Mouse (Mus musculus) cerebellum, postnatal 36 days (tissue): ENCODE measurements around the gene Lyg1.
"Not testable (repeated sequence)": the region's sequence is repeated elsewhere in the genome, so short reads cannot be mapped to it uniquely, and the experiment has no call there.

Experiments
- DNase-seq, 2 experiments: peaks; one replicate each; pipeline ENCODE4 v3.0.0; 2021 to 2022; ENCODE audit warnings: mixed read lengths in 2 of 2

Gene Lyg1

DNA sequence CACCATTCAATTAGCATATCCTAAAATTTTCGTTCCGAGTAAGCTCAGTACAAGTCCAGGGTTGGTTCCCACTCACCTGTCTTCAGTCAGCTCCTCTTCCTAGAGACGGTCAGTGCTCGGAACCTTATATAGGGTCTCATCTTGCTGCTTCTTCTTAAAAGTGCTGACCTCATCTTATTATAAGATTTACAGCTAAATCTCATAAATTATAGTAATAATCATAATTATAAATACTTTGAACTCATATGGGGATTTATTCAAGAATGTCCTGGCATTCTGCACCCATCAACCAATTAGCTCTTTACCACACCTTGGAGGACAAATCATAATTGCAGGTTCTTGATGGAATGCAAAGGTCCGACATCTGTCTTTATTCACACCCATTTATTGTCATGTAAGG is at the start of gene Lyg1:
TSS of gene Lyg1 (minus strand) at position 101 of the 400 bp plus-strand sequence.
- DNase-seq, result no peak

DNA sequence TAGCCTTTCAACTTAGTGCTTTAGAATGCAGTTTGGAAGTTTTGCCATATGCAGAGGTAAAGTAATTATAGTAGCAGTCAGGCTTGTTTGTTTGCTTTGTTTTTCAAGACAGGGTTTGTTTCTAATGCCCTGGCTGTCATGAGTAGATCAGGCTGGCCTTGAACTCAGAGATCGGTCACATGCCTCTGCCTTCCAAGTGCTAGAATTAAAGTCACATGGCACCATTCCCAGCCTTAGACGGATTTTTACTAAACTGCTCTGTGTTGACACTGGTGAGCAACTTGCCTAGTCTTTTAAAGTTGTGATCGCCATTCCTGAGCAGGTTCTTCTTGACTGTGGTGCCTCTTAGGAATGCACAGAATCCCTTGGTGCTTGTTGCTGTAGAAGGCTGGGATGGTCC is 49.2 kb upstream of the Lyg1 start:
- no peak for DNase-seq

DNA sequence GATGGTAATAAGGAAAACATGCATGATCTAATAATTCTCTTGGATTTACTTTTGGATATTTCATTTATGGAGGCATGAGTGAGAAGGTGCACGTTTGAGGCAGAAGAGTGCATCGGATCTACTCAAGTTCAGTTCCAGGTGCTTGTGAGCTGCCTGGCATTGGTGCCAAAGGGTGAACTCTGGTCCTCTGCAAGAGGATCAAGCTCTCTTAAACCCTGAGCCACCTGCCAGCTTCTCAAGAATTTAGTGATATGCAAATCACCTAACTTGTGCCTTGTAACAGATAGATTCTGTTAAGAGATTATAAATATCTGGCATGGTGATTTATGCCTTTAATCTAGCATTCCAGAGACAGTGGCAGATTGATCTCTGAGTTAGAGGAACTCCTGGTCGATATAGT is 45.5 kb upstream of the Lyg1 start:
- DNase-seq, result no peak

DNA sequence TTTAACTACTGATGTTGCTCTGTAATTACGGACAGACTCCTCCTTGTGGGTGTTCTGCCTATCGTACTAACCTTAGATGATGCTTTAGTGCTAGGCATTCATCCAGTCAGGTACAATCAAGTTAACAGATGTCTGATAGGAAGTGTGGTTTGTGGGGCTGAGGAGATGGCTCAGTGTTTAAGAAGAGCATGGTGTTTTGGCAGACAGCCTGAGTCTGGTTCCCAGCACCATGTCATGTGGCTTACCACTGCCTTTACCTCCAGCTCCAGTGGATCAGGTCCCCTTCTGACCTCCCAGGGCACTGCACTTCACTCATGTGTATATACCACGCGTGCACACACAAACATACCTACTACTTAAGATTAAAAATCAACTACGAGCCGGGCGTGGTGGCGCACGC is 44.4 kb upstream of the Lyg1 start:
- no peak for DNase-seq

DNA sequence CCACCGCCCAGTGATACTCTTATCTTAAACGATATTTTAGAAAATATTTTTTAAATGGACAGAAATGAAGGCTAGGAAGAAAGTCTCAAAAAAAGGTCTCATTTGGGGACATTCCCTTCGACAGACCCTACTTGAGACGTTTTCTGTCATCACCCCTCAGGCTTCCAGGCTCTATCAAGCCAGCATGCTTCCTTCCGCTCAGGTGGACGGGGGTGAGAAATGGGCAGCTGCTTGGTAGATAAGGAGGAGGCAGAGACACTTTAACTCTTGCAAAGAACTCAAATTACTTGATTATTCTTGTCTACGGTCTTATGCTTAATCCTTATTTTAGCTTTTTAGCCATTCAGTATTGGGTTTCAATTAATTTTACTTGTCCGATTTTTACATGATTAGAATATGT is 43.3 kb upstream of the Lyg1 start:
- no peak for DNase-seq

DNA sequence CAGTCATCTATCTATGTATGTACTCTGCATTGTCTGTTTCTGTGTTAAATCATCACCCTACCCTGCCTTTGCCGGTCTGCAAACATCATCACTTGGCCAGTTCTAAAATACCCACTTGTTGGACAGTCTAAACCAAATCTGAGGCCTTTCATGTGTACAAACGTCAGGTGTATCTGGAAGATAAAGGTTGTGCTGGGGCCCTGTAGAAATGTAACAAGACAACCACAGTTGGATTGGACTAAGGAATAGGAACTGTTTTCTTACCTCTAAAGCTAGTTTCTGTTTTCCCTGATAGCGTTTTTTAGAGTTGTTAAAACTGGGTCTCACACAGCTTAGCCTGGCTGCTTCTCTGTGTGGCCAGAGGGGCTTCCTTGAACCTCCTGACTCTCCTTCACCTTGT is 42.0 kb upstream of the Lyg1 start:
- DNase-seq, result no peak

DNA sequence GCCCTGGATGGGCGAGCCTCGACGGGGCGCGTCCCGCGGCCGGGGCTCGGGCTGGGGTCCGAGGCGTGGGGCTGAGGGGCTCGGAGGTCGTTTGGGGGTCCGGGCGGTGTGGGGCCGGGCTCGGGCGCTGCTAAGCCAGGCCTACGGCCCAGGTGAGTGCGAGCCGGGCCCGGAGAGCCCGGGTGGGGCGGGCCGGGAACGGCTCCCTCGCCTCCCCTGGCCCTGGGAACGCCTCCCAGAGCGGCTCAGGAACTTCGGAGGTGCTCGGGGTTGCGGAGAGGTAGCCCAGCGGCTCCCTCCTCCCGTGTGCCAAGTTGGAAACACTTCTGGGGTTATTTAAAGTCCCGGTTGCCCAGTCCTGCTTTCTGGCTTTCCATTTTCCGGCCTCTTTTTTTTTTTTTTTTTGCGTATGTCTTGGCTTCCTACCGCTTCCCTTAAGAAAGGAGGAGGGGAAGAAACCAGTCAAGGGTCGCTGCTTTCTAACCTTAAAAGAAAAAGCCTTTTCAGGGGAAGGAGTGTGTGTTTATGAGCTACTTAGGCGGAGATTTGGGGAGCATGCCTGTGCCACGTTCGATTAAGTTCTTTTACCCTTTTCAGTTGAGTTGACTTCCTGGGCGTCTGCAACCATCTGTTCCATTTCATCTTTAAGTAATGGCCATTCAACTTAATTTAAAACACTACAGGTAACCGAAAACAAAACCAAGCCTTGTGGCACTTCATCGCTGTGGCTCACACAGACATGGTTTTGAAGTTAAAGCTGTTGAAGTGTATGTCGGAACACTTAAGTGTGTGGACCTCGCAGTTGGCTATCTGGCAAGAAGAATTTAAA is 41.0 kb upstream of the Lyg1 start:
- no peak for DNase-seq

DNA sequence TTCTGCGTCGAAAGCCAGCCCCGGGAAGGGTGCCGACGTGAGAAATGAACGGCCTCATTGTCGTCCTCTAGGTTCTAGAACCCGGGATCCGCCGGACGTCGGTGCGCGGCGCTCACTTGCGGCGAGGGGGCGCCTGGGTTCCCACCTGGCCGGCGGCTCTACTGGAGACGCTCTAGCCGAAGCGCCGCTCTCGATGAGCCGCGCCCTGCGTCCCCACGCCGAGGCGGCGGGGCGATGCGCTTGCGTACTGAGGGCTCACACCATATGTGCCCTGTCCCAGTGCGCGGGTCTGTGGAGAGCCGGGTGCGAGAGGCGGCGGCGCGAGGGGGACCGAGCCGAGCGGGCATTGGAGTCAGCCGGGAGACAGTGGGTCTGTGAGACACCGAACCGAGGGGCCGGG is 40.3 kb upstream of the Lyg1 start, which contains the start of the genes Txndc9 and Eif5b:
TSS of gene Txndc9 (minus strand) at position 27 of the 400 bp plus-strand sequence.
TSS of gene Eif5b (plus strand) at position 144 of the 400 bp plus-strand sequence.
- peak; percentile 94 to 97 for DNase-seq

DNA sequence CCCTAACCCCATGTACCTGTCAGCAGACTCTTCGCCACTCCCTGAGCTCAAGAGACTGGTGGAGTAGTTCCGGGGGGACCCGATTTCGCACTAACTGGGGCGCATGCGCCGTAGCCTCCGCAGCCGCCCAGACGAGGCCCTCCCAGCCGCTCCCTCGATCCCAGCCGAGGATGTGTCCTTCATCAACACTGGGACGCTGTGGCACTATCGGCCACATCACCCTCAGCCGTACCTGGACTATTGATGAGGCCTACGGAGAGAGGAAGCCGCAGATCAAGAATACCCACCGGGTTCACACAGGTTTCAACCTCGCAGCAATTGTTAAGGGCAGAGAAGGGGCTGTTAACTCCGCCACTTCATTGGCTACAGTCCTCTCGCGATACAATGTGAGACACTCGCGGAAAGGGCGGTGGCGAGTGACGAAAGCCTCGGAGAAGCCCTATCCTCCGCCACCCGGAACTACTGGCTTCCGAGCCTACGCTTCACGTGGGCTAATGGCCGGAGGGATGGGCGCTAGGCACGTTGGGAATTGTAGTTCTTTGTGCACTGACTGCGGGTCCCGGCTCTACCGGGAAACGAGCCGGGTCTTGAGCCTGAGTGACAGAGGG is 39.4 kb upstream of the Lyg1 start:
- peak; percentile 96 for DNase-seq

DNA sequence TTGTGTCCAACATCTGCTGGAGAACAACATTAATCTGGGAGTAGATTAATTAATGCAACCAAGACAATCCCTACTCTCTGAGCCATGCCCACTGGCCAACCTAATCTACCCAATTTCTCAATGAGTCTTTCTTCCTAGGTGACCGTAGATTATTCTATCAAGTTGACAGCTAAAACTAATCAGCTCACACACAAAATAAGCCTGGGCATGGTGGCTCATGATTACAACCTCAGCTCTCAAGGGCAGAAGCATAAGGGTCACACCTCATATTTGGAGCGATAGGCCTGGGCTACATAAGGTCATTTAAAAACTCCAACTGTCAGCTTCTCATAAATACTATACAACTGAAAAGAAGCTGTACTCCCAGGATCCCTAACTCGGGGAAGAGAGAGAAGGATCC is 38.7 kb upstream of the Lyg1 start:
- no peak for DNase-seq

DNA sequence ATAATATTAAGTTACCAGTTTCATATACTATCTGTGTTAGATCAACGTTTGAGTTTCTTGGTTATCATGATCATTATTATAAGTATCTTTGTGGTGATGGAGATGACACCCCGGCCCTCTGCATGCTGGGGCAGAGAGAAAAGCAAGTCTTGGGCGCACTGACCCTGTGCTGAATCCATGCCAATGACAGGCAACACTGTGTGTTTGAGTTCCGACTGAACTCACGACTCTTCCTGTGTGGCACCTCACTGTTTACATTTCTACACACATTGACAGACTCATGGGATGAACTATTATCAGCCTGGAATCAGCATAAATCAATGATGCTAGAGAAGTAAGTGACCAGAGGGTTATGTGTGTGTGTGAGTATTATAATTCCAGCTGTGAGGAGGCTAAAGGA is 30.3 kb upstream of the Lyg1 start:
- no peak for DNase-seq

DNA sequence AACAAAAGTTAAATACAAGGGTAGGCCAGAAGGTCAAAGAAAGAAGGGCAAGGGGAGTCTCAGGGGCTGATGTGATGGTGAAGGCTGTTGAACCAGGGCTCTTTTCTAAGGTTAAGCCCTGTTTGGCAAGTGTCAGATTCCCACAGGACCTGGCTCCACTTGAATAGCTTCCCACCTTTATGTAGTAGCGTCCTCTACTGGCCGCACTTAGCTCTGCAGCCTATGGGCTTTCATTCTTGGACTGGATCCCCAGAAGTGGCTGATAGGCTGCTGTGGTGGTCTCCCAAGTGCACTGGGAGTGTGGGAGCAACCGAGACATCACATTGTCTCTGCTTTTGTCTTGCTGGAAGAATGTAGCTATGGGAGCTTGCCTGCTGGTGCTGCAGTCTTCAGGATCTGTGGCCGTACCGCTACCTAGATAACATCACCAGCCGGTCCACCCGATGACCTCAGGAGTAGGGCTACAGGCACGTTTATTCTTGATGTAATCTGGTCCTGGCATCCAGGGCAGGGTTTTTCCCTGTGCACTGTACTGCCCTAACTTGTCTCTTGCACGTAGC is 28.3 kb upstream of the Lyg1 start:
- peak; percentile 30 to 35 for DNase-seq

DNA sequence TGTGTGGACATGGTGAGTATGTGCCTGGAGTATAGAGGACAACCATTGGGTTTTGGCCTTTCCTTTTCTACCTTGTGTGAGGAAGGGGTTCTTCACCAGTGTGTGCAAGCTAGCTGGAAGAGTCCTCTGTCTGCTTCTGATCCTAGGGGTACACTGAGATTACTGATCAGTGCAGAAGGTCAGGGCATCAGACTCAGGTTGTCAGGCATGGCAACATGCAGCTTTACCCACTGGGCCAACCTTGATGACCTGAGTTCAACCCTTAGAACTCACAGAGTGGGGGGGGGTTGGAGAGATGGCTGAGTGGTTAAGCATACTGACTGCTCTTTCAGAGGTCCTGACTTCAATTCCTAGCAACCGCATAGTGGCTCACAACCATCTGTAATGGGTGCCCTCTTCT is 26.8 kb upstream of the Lyg1 start:
- DNase-seq, result no peak

DNA sequence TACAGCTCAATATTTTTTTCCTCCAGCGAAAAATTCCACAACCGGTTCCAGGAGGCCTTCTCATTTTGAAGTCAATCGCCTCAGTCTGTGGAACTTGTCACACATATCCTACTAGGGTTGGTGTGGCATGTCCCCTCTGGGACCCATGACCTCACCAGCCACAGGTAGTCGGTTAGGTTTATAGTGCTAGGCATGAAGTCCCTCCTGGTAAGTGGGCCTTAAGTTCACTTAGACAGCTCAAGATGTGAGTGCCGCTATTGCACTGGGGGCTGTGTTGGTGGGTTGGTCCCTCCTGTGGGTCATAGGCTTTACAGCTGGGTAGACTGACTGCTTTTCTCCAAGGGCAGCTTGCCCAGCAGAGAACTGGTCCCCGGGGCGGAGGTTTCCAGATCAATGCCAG is 19.7 kb upstream of the Lyg1 start:
- no peak for DNase-seq

DNA sequence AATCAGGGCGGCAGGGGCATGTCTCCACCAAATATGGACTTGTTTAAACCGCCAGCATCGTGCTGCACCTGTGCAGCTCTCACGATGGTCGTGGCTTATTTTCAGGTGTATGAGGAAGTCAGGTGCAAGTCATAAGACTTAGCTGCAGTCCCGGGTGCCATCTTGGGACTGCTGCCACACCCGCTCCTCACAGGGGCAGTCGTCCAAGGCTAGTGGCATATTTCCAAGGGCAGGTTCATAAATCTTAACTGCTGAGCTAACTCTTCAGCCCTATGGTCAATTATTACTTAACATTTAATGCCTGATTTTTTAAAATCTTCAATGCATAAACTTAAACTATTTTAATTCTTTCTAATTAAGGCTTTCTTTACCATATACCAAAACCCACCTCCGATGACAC is 19.1 kb upstream of the Lyg1 start:
- DNase-seq, result not testable (repeated sequence)

DNA sequence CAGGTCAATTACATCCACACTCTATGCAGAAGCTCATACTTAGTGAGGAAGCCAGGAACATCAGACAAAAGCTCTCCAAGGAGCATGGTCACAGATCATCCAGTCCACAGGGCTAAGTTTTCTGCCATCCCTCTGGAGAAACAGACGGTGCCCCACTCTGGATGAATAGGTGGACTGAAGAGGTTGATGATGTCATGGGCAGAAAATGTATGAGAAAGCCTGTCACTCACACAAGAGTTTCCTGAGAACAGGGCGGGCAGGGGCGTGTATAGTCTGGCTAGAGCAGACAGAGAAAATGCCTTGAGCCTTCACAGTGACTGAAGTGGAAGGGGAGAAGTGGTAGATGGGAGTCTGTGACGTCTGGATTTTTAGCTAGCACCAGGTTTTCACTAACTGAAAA is 14.0 kb upstream of the Lyg1 start:
- no peak for DNase-seq

DNA sequence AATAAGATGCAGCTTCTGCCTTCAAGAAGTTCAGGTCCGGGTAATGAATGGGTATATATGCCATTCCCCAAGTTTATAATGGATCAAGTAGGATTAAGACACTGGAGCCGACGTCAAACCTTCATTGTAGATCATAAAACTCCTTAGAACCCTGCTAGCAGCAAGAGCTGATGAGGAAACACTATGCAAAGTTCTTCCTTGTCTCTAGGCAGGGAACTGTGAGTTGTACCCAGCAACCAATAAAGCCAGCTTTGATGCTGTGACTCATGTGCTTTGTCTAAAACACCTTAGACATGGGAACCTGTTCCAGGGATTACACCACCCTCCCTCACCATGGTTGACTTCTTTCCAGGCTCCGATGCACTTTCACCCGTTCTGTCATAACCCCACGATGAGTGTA is 11.2 kb upstream of the Lyg1 start:
- DNase-seq, result no peak

DNA sequence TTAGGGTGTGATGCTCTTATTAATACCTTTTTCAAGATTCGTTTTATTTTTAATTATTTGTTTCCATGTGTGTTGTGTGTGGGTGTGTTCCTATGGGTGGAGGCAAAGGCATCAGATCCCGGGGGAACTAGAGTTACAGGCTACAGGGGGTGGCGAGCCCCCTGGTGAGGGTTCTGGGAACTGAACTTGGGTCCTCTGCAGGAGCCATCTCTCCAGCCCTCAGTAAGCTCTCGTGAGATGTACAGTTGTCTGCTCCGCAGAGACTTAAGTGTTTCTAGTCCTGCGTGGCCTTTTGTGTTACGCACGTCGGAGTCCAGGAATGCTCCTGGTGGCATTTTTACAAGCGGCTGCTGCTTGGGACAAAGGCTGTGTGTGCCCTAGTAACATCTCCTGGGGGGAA is 8.0 kb upstream of the Lyg1 start:
- DNase-seq, result no peak

DNA sequence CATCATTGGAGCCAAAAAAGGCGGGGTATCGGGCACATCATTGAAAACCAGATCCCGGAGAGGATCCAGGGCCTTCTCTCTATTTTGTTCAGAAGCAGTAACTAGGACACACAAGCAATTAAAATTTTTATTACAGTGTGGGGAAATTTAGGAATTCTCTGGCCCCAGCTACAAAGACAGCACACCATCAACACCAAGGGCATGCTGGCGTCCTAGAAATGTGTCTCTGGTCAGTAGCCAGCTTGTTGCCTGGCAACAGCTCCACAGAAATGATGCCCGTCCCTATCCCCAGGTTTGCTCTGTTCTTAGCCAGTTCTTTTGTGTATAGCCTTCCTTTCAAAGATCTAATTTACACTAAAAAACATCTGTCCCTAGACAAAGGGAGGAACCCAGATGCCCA is 1.9 kb upstream of the Lyg1 start:
- DNase-seq, result peak; percentile 21 to 23

DNA sequence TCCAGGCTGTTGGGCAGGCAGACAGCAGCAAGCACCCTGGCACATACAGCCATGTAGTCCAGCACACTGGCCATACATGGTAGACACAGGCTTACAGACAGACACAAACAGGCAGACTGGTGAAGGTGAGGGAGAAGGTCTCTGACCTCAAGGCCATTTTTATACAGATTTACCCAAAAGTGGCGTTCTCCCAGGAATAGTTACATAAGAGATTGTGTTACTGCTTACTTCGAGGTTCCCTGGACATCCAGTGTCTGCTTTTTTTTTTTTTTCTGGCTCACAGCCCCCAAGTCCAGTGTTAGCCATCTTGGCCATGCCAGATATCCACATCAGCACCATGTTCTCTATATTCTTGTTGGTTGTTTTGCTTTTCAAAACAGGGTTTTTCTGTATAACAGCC is 957 bp upstream of the Lyg1 start:
- DNase-seq, result no peak

DNA sequence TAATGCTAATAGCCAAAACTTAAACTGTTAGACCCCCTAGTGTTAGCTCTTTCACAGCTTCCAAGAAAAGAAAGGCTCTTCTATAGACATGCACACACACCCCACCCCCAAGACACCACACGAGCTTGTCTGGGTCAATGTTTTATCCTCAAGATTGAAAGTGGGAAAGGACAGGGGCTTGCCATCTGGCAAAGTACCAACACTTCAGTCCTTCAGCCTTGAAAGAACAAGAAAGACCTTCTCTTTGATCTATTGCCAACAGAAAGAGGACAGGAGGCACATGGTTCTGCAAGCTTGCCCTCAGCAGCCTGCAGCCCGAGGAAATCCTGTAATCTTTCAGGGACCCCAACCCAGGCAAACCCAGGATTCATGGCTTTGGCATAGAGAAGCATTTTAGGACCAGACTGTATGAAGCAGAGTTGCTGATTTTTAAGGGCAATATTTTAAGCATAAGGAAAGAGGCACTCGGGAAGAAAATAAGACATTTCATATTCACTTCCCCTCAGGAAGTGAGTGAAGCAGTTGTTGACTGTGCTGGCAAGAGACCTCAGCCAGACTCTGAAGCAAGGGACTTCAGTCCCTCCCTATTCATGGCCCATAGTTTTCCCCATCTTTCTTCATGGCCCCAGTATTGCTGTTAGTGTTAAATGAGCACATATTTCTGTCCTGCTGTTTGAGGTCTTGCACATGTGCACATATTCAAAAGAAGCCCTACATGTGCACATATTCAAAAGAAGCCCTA is 698 bp downstream of the Lyg1 start:
- no peak for DNase-seq

DNA sequence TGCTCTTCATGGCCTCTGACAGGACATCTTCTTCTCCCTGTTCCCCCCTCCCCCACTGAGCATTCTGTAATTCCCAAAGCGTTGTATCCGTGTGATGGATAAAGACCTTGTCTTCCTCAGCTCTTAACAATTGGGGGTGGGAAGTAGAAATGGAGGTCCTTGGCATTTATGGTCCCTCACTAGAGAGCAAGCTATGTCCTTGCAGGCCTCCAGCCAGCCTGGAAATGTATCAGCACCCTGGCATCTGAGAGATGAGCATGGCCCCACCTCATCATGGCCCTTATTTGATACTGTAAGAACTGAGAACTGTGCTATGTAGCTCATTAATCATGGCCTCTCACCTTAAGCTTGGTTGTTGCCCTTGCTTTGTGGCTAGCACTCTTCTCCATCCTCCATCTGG is 2.3 kb downstream of the Lyg1 start:
- DNase-seq, result no peak

DNA sequence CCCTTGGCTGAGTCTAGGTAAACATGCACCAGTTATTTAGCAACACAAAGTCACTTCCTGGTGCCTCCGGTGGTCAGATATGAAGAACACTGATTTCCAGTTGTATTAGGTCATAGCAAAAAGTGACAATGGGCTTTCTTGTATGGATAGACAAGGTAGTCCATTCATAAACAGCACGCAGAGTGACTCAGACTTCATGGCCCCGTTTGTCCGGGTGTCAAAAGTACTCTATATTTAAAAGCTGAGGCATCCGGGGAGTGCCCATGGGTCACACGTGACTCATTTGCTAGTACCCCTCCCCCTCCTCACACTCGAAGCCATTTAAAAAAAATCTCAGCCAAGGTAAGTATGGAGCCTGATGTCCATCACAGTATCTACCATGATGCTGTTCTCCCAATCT is 2.8 kb downstream of the Lyg1 start:
- DNase-seq, result no peak

DNA sequence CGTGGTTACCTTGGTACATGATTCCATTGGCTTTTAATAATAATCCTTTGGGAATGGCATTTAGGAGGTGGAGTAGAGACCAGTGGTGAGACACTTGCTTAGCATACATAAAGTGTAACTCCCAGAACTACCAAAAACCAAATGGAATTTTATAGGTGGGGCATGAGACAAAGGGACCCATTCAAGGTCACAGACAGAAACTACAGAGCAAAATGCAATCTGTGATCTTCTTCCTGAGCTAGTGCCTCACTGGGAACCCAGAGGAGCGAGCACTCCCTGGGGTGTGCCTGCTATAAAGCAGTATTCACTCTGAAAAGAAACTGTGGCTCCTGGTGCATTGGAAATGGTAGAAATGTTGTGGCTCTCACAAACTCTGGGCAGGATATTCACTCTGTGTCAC is 8.7 kb downstream of the Lyg1 start:
- no peak for DNase-seq
